Mouse (Mus musculus) lung, embryonic 16.5 days (tissue): ENCODE data around the gene Gm10591. TPM values are rescaled to one million over a fixed set of nuclear protein-coding genes. Genes with fewer than 3 reads are reported as not detected.
"Not testable (repeated sequence)": the region's sequence is repeated elsewhere in the genome, so short reads cannot be mapped to it uniquely, and the experiment has no call there.

Source experiments
- ATAC-seq: fragments of 200-750 bp; cut with Nextera tagmentation; 2 replicates; pipeline ENCODE4 v1.8.0; 2017; ENCODE audit warnings: low read depth, mild to moderate bottlenecking, moderate library complexity
- H3K27ac ChIP-seq: fragments of 300-500 bp; sonication (generic); 2 replicates; pipeline ENCODE4 v1.5.1; 2014; ENCODE audit warnings: mild to moderate bottlenecking, control low read depth, low read length
- H3K27me3 ChIP-seq: fragments of 300-500 bp; sonication (generic); 2 replicates; pipeline ENCODE4 v1.6.1; 2014; ENCODE audit warnings: low read depth, low read length, mixed read lengths; ENCODE audit not compliant: control insufficient read depth, insufficient read depth
- H3K36me3 ChIP-seq: fragments of 300-500 bp; sonication (generic); 2 replicates; pipeline ENCODE4 v1.6.1; 2014; ENCODE audit warnings: low read length; ENCODE audit not compliant: control insufficient read depth, insufficient read depth
- H3K4me1 ChIP-seq: fragments of 300-500 bp; sonication (generic); replicated peaks from 2 replicates; pipeline ENCODE4 v1.6.1; 2014; ENCODE audit warnings: low read length, mixed read lengths; ENCODE audit not compliant: control insufficient read depth, insufficient read depth
- H3K4me2 ChIP-seq: fragments of 300-500 bp; sonication (generic); 2 replicates; pipeline ENCODE4 v1.6.1; 2014; ENCODE audit warnings: low read depth, low read length, control low read depth
- H3K4me3 ChIP-seq: fragments of 300-500 bp; sonication (generic); 2 replicates; pipeline ENCODE4 v1.5.1; 2014; ENCODE audit warnings: mild to moderate bottlenecking, low read length, control low read depth
- H3K9ac ChIP-seq: fragments of 300-500 bp; sonication (generic); 2 replicates; pipeline ENCODE4 v1.6.1; 2014; ENCODE audit warnings: low read length, control low read depth
- H3K9me3 ChIP-seq: fragments of 300-500 bp; sonication (generic); 2 replicates; pipeline ENCODE4 v1.6.1; 2016; ENCODE audit warnings: low read length; ENCODE audit not compliant: control insufficient read depth
- WGBS: fragments of 180-500 bp; shearing (Covaris S2); extraction: QIAGEN DNeasy Blood & Tissue Kit; methylation state at CpG from one replicate; pipeline ENCODE4 v1.1.7; 2014; 5-methylcytosine and 5-hydroxymethylcytosine counted together
- polyA plus RNA-seq: library from polyadenylated mRNA; unstranded; fragments of >200 nt; fragmentation: Nextera tagmentation; extraction: Ambion mirVana; gene quantifications from 2 replicates; pipeline ENCODE4 v1.2.1, GENCODE M21; 2015

Gm10591 gene
- 1.0 TPM in 1 of 2 replicates, not detected in the other for polyA plus RNA-seq

- H3K9ac ChIP-seq, H3K27me3 ChIP-seq, H3K4me3 ChIP-seq, H3K9me3 ChIP-seq, ATAC-seq, H3K4me2 ChIP-seq, H3K4me1 ChIP-seq, H3K36me3 ChIP-seq, H3K27ac ChIP-seq: not testable (repeated sequence)
- WGBS, result no CpG with 5 or more reads among the region's 5 CpGs
Measured at GRCm38 (mm10) chr4:42611895-42612294, at the start of gene Gm10591. Gm10591 (plus strand) TSS chr4:42612195.

DNA sequence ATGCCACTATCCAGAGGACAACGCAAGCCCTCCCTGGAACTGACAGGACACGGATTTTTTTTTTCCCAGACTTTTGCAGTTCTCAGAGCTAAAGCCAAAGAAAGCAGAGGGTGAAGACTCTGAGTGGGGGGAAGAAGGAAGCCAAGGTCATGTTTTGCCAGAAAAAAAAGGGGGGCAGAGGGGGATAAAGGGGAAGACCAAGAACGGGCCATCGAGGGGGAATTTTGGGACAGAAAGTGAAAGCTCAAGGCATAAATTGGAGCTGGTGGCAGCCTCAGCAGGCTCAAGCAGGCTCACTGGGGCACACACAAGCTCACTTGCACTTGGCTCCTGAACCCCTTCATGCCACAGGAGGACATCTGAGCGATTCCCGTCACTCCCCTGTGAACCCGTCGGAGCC lies 17.4 kb downstream of the Gm10591 start, which contains the start of gene Gm2564:
Gm2564 (plus strand) TSS at position 301 of the 400 bp plus-strand sequence.
- no CpG with 5 or more reads among the region's 8 CpGs for WGBS
- not testable (repeated sequence) for H3K27ac ChIP-seq, ATAC-seq, H3K4me2 ChIP-seq, H3K9ac ChIP-seq, H3K36me3 ChIP-seq, H3K4me3 ChIP-seq, H3K27me3 ChIP-seq, H3K4me1 ChIP-seq, H3K9me3 ChIP-seq

DNA sequence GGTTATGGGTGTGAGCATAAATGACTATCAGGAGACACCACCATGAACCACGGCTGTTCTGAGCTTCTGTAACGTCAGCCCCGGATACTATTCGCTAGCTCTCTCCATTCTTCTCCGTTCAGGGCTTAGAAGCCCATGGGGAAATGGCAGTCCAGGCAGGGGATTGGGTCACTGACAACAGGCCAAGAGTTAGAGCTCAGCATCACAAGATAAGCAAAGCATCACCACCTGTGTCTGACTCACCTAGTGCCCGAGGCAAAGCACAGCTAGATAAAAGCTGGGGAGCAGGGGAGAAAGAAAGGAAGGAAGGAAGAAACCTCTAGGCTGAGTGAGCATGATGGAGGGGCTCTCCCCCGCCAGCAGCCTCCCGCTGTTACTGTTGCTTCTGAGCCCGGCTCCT lies 43.0 kb downstream of the Gm10591 start, which contains the start of gene Ccl27b:
Ccl27b (plus strand) TSS at position 301 of the 400 bp plus-strand sequence.
- H3K27ac ChIP-seq, H3K4me2 ChIP-seq, ATAC-seq, H3K9me3 ChIP-seq, H3K4me1 ChIP-seq, H3K27me3 ChIP-seq, H3K9ac ChIP-seq, H3K4me3 ChIP-seq, H3K36me3 ChIP-seq: not testable (repeated sequence)
- no CpG with 5 or more reads among the region's 9 CpGs for WGBS

DNA sequence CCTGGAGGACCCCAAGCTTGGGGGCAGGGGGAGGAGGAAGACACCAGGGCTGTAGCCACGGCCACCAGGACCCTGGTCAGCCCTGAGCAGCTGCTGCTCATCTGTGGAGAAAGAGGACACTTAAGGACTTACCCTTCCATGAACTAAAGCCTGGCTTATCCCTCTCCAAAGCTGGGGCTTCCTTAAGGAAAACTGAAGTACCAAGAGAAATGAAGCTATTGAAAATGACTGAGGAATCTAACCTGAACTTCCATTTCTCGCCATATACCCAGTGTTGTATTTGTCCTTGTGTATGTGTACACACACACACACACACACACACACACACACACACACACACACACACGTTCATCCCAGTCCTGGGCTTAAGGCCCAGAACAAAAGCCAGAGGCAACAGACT lies 49.8 kb downstream of the Gm10591 start, which contains the start of gene Il11ra2:
Il11ra2 (minus strand) TSS at position 101 of the 400 bp plus-strand sequence.
- not testable (repeated sequence) for H3K4me1 ChIP-seq, H3K9me3 ChIP-seq, ATAC-seq, H3K4me3 ChIP-seq, H3K27ac ChIP-seq, H3K27me3 ChIP-seq, H3K36me3 ChIP-seq, H3K4me2 ChIP-seq, H3K9ac ChIP-seq
- no CpG with 5 or more reads among the region's 3 CpGs for WGBS

Other genes starting within 250 kb of the Gm10591 start
- gene Gm21586, start 172.8 kb upstream of the Gm10591 start, polyA plus RNA-seq, result not detected in 2 replicates
- gene Gm2163, start 145.4 kb upstream of the Gm10591 start, polyA plus RNA-seq, result 0.08 TPM in 1 of 2 replicates, not detected in the other
- 0.15 TPM in 1 of 2 replicates, not detected in the other for gene Fam205a2, start 84.0 kb upstream of the Gm10591 start, polyA plus RNA-seq
- gene Gm2564, start 17.5 kb downstream of the Gm10591 start, polyA plus RNA-seq, result 0.77 TPM in 1 of 2 replicates, not detected in the other
- not detected in 2 replicates for gene Ccl27b, start 43.1 kb downstream of the Gm10591 start, polyA plus RNA-seq
- not detected in 2 replicates for gene Il11ra2, start 49.7 kb downstream of the Gm10591 start, polyA plus RNA-seq
- not detected in 2 replicates for gene 4930578G10Rik, start 123.3 kb downstream of the Gm10591 start, polyA plus RNA-seq
- not detected in 2 replicates for gene Ccl19, start 144.4 kb downstream of the Gm10591 start, polyA plus RNA-seq
- gene Ccl21a, start 161.8 kb downstream of the Gm10591 start, polyA plus RNA-seq, result 74.8 and 78.1 TPM in 2 replicates
- gene Fam205a1, start 241.7 kb downstream of the Gm10591 start, polyA plus RNA-seq, result 0.04 TPM in 1 of 2 replicates, not detected in the other
- gene Gm12394, start 244.6 kb downstream of the Gm10591 start, polyA plus RNA-seq, result 0.11 TPM in 2 replicates